Mouse (Mus musculus): ENCODE data around the gene Ttc39a. TPM values are rescaled to one million over a fixed set of nuclear protein-coding genes. Genes with fewer than 3 reads are reported as not detected.

Ttc39a gene
- polyA plus RNA-seq, 1 experiment from 2014 or later: 0.91 TPM

GRCm38 (mm10) chr4:109442649-109443048, 36.2 kb downstream of the Ttc39a start:
- Histone ChIP-seq H3K4me1 (replicated peaks; ENCODE audit: control insufficient read depth, insufficient read depth, low read length) (peaks cover 7% of the 10 kb centered on the region), H3K27ac (ENCODE audit: low read length) (no peak overlapping the region), H3K9ac (replicated peaks; ENCODE audit: low read depth, low read length) (no peak overlapping the region), H3K4me3 (replicated peaks; ENCODE audit: low read length) (no peak overlapping the region), H3K36me3 (ENCODE audit: control insufficient read depth, insufficient read depth) (no peaks in the 10 kb centered on the region), H3K9me3 (ENCODE audit: control insufficient read depth, low read length) (no peaks in the 10 kb centered on the region), H3K27me3 (replicated peaks; ENCODE audit: control insufficient read depth, insufficient read depth, low read length) (no peaks in the 10 kb centered on the region), H3K4me2 (ENCODE audit: low read length) (no peak overlapping the region)
- no peak for ATAC-seq
- 76% methylated on average over 4 of the region's 4 CpGs for WGBS

GRCm38 (mm10) chr4:109444471-109444870, 38.0 kb downstream of the Ttc39a start:
- no peak overlapping the region for H3K9ac ChIP-seq (replicated peaks; ENCODE audit: low read depth, low read length)
- no peaks in the 10 kb centered on the region for H3K27me3 ChIP-seq (replicated peaks; ENCODE audit: control insufficient read depth, insufficient read depth, low read length)
- peaks cover 7% of the 10 kb centered on the region for H3K4me1 ChIP-seq (replicated peaks; ENCODE audit: control insufficient read depth, insufficient read depth, low read length)
- no peaks in the 10 kb centered on the region for H3K36me3 ChIP-seq (ENCODE audit: control insufficient read depth, insufficient read depth)
- H3K27ac ChIP-seq (ENCODE audit: low read length): no peak overlapping the region
- no peaks in the 10 kb centered on the region for H3K9me3 ChIP-seq (ENCODE audit: control insufficient read depth, low read length)
- 42% methylated on average over 6 of the region's 6 CpGs for WGBS
- H3K4me3 ChIP-seq (replicated peaks; ENCODE audit: low read length): no peak overlapping the region
- no peak overlapping the region for H3K4me2 ChIP-seq (ENCODE audit: low read length)
- no peak for ATAC-seq

- Histone ChIP-seq H3K9me3 (ENCODE audit: control insufficient read depth, low read length) (no peaks in the 10 kb centered on the region), H3K27me3 (replicated peaks; ENCODE audit: control insufficient read depth, insufficient read depth, low read length) (no peaks in the 10 kb centered on the region), H3K27ac (ENCODE audit: low read length) (no peak overlapping the region), H3K9ac (replicated peaks; ENCODE audit: low read depth, low read length) (no peak overlapping the region), H3K4me1 (replicated peaks; ENCODE audit: control insufficient read depth, insufficient read depth, low read length) (peaks cover 7% of the 10 kb centered on the region), H3K36me3 (ENCODE audit: control insufficient read depth, insufficient read depth) (no peaks in the 10 kb centered on the region), H3K4me3 (replicated peaks; ENCODE audit: low read length) (no peak overlapping the region), H3K4me2 (ENCODE audit: low read length) (no peak overlapping the region)
- no peak for ATAC-seq
- 37% methylated on average over 2 of the region's 2 CpGs for WGBS
These were observed 38.5 kb downstream of the Ttc39a start for GRCm38 (mm10) chr4:109444951-109445350.

- Histone ChIP-seq H3K4me2 (ENCODE audit: low read length) (no peak overlapping the region), H3K9ac (replicated peaks; ENCODE audit: low read depth, low read length) (no peak overlapping the region), H3K4me3 (replicated peaks; ENCODE audit: low read length) (no peak overlapping the region), H3K27me3 (replicated peaks; ENCODE audit: control insufficient read depth, insufficient read depth, low read length) (no peaks in the 10 kb centered on the region), H3K27ac (ENCODE audit: low read length) (no peak overlapping the region), H3K4me1 (replicated peaks; ENCODE audit: control insufficient read depth, insufficient read depth, low read length) (peaks cover 7% of the 10 kb centered on the region), H3K36me3 (ENCODE audit: control insufficient read depth, insufficient read depth) (no peaks in the 10 kb centered on the region), H3K9me3 (ENCODE audit: control insufficient read depth, low read length) (no peaks in the 10 kb centered on the region)
- ATAC-seq: no peak
- WGBS: 72% methylated on average over 2 of the region's 2 CpGs
These were observed 39.0 kb downstream of the Ttc39a start for GRCm38 (mm10) chr4:109445397-109445796.

GRCm38 (mm10) chr4:109445956-109446355, 39.5 kb downstream of the Ttc39a start:
- Histone ChIP-seq H3K36me3 (ENCODE audit: control insufficient read depth, insufficient read depth) (no peaks in the 10 kb centered on the region), H3K9ac (replicated peaks; ENCODE audit: low read depth, low read length) (no peak overlapping the region), H3K9me3 (ENCODE audit: control insufficient read depth, low read length) (no peaks in the 10 kb centered on the region), H3K27ac (ENCODE audit: low read length) (no peak overlapping the region), H3K4me2 (ENCODE audit: low read length) (no peak overlapping the region), H3K4me3 (replicated peaks; ENCODE audit: low read length) (no peak overlapping the region), H3K4me1 (replicated peaks; ENCODE audit: control insufficient read depth, insufficient read depth, low read length) (peaks cover 7% of the 10 kb centered on the region), H3K27me3 (replicated peaks; ENCODE audit: control insufficient read depth, insufficient read depth, low read length) (no peaks in the 10 kb centered on the region)
- 84% methylated on average over 1 of the region's 1 CpGs for whole genome bisulfite sequencing
- no peak for ATAC-seq

GRCm38 (mm10) chr4:109448531-109448930, 42.1 kb downstream of the Ttc39a start:
- 96% methylated on average over 2 of the region's 2 CpGs for WGBS
- H3K9ac ChIP-seq (replicated peaks; ENCODE audit: low read depth, low read length): no peak overlapping the region
- peaks cover 7% of the 10 kb centered on the region for H3K4me1 ChIP-seq (replicated peaks; ENCODE audit: control insufficient read depth, insufficient read depth, low read length)

GRCm38 (mm10) chr4:109456821-109457220, 50.4 kb downstream of the Ttc39a start:
- Histone ChIP-seq H3K27me3 (replicated peaks; ENCODE audit: control insufficient read depth, insufficient read depth, low read length) (no peaks in the 10 kb centered on the region), H3K27ac (ENCODE audit: low read length) (no peak overlapping the region), H3K9me3 (ENCODE audit: control insufficient read depth, low read length) (no peaks in the 10 kb centered on the region), H3K36me3 (ENCODE audit: control insufficient read depth, insufficient read depth) (no peaks in the 10 kb centered on the region), H3K4me2 (ENCODE audit: low read length) (no peak overlapping the region), H3K4me1 (replicated peaks; ENCODE audit: control insufficient read depth, insufficient read depth, low read length) (no peaks in the 10 kb centered on the region), H3K9ac (replicated peaks; ENCODE audit: low read depth, low read length) (no peak overlapping the region), H3K4me3 (replicated peaks; ENCODE audit: low read length) (no peak overlapping the region)
- ATAC-seq: no peak
- WGBS: 96% methylated on average over 6 of the region's 6 CpGs

More at GRCm38 (mm10) chr4:109448531-109448930, 42.1 kb downstream of the Ttc39a start:
- Histone ChIP-seq H3K27ac (ENCODE audit: low read length) (no peak overlapping the region), H3K27me3 (replicated peaks; ENCODE audit: control insufficient read depth, insufficient read depth, low read length) (no peaks in the 10 kb centered on the region), H3K9me3 (ENCODE audit: control insufficient read depth, low read length) (no peaks in the 10 kb centered on the region), H3K4me3 (replicated peaks; ENCODE audit: low read length) (no peak overlapping the region), H3K36me3 (ENCODE audit: control insufficient read depth, insufficient read depth) (no peaks in the 10 kb centered on the region), H3K4me2 (ENCODE audit: low read length) (no peak overlapping the region)
- ATAC-seq: no peak

GRCm38 (mm10) chr4:109460421-109461179, 54.2 kb downstream of the Ttc39a start:
- no peak overlapping the region for H3K4me2 ChIP-seq (ENCODE audit: low read length)
- H3K36me3 ChIP-seq (ENCODE audit: control insufficient read depth, insufficient read depth): no peaks in the 10 kb centered on the region
- 82% methylated on average over 3 of the region's 3 CpGs for WGBS
- no peak for ATAC-seq
- H3K27ac ChIP-seq (ENCODE audit: low read length): no peak overlapping the region
- H3K4me3 ChIP-seq (replicated peaks; ENCODE audit: low read length): no peak overlapping the region
- H3K27me3 ChIP-seq (replicated peaks; ENCODE audit: control insufficient read depth, insufficient read depth, low read length): no peaks in the 10 kb centered on the region
- no peak overlapping the region for H3K9ac ChIP-seq (replicated peaks; ENCODE audit: low read depth, low read length)
- no peaks in the 10 kb centered on the region for H3K9me3 ChIP-seq (ENCODE audit: control insufficient read depth, low read length)
- H3K4me1 ChIP-seq (replicated peaks; ENCODE audit: control insufficient read depth, insufficient read depth, low read length): no peaks in the 10 kb centered on the region

- ATAC-seq: no peak
- no peaks in the 10 kb centered on the region for H3K27me3 ChIP-seq (replicated peaks; ENCODE audit: control insufficient read depth, insufficient read depth, low read length)
- no peak overlapping the region for H3K4me2 ChIP-seq (ENCODE audit: low read length)
- no peaks in the 10 kb centered on the region for H3K4me1 ChIP-seq (replicated peaks; ENCODE audit: control insufficient read depth, insufficient read depth, low read length)
- no peak overlapping the region for H3K27ac ChIP-seq (ENCODE audit: low read length)
- no peak overlapping the region for H3K9ac ChIP-seq (replicated peaks; ENCODE audit: low read depth, low read length)
- H3K9me3 ChIP-seq (ENCODE audit: control insufficient read depth, low read length): no peaks in the 10 kb centered on the region
- no peak overlapping the region for H3K4me3 ChIP-seq (replicated peaks; ENCODE audit: low read length)
- no peaks in the 10 kb centered on the region for H3K36me3 ChIP-seq (ENCODE audit: control insufficient read depth, insufficient read depth)
These were observed 57.5 kb downstream of the Ttc39a start for GRCm38 (mm10) chr4:109463892-109464291.

GRCm38 (mm10) chr4:109467687-109468086, 61.3 kb downstream of the Ttc39a start:
- Histone ChIP-seq H3K9me3 (ENCODE audit: control insufficient read depth, low read length) (no peaks in the 10 kb centered on the region), H3K27me3 (replicated peaks; ENCODE audit: control insufficient read depth, insufficient read depth, low read length) (no peaks in the 10 kb centered on the region), H3K4me3 (replicated peaks; ENCODE audit: low read length) (no peak overlapping the region), H3K36me3 (ENCODE audit: control insufficient read depth, insufficient read depth) (no peaks in the 10 kb centered on the region; the same call in 1 of the 2 replicates), H3K4me2 (ENCODE audit: low read length) (no peak overlapping the region), H3K27ac (ENCODE audit: low read length) (no peak overlapping the region), H3K9ac (replicated peaks; ENCODE audit: low read depth, low read length) (no peak overlapping the region), H3K4me1 (replicated peaks; ENCODE audit: control insufficient read depth, insufficient read depth, low read length) (peaks cover 3% of the 10 kb centered on the region)
- no peak for ATAC-seq
